Mouse (Mus musculus) olfactory bulb, adult 2 months (tissue): ENCODE measurements around the gene Wdr72. TPM values are rescaled to one million over a fixed set of nuclear protein-coding genes. Genes with fewer than 3 reads are reported as not detected.

Experiments used
- H3K27ac ChIP-seq: fragments of 200-500 bp; 2 replicates; pipeline ENCODE4 v1.5.1; 2012; ENCODE audit warnings: low read depth, low read length; ENCODE audit not compliant: insufficient read depth
- H3K4me1 ChIP-seq: fragments of 200-500 bp; 2 replicates; pipeline ENCODE4 v1.6.1; 2012; ENCODE audit warnings: low read length; ENCODE audit not compliant: control insufficient read depth, insufficient read depth
- H3K4me3 ChIP-seq: fragments of 200-500 bp; 2 replicates; pipeline ENCODE4 v1.5.1; 2012; ENCODE audit warnings: mild to moderate bottlenecking, low read depth, low read length, moderate library complexity; ENCODE audit not compliant: insufficient read depth
- CTCF ChIP-seq: fragments of 200-500 bp; IDR thresholded peaks from 2 replicates; pipeline ENCODE4 v1.5.1; 2012; ENCODE audit warnings: low read depth, mild to moderate bottlenecking, low read length, moderate library complexity; ENCODE audit not compliant: insufficient read depth
- POLR2A ChIP-seq: fragments of 200-500 bp; IDR thresholded peaks from 2 replicates; pipeline ENCODE4 v1.6.1; 2012; ENCODE audit warnings: mild to moderate bottlenecking, low read depth, low read length, moderate library complexity; ENCODE audit not compliant: insufficient read depth
- WGBS: fragments of 180-500 bp; shearing (Covaris S2); methylation state at CpG from one replicate; pipeline ENCODE4 v1.1.7; 2018; 5-methylcytosine and 5-hydroxymethylcytosine counted together
- polyA plus RNA-seq: library from polyadenylated mRNA; stranded (reverse); fragments of >200 nt; gene quantifications from 2 replicates; pipeline ENCODE4 v1.2.4, GENCODE M21; 2012; ENCODE audit warnings: low replicate concordance; ENCODE audit not compliant: missing spikeins, insufficient read depth, insufficient read length

Gene Wdr72
- polyA plus RNA-seq, 1 experiment: not detected

DNA sequence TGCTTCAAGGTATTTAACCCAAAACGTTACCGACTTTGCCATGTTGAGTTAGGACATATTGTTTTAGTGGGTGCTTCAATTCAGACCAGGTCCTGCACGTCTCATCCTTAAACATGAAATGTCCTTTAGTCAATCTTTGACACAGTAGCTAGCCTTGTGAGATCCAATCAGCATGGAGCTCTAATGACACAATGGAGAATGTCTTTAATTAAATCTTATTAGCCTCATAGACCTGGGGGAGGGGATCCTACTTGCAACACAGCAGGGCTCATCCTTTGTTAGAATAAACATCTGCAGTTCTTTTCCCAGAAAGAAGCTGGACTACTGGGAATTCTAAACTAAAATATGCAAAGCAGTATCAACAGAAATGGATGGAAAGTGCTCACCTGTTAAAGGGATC is 171.9 kb downstream of the Wdr72 start:
- Histone ChIP-seq H3K4me1 (no peaks in the 10 kb centered on the region), H3K4me3 (no peak overlapping the region), H3K27ac (no peak overlapping the region)
- WGBS: 30% methylated on average over 3 of the region's 3 CpGs
- TF ChIP-seq POLR2A (no peak), CTCF (no peak)

DNA sequence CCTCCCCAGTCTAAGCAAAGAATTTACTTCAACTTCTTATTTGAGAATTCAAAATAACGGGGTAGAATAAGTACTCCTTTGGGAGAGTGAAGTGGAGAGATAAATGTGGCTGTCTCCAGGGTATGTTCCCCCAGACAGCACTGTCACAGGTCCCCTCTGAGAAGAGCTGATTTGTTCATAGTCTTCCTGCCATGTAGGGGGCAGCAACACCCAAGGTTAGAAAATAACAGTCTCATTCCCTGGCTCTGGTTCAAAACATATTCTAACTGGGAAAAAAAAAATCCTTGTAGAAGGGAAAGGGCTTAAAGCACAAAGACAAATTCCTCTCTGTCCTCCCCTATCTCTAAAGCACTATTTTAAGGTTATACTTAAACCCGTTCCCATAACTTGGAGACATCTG is 176.1 kb downstream of the Wdr72 start:
- TF ChIP-seq POLR2A: no peak
- no peak for TF ChIP-seq CTCF
- no peak overlapping the region for H3K27ac ChIP-seq
- no peak overlapping the region for H3K4me3 ChIP-seq
- 54% methylated on average over 2 of the region's 2 CpGs for WGBS
- H3K4me1 ChIP-seq: no peaks in the 10 kb centered on the region

DNA sequence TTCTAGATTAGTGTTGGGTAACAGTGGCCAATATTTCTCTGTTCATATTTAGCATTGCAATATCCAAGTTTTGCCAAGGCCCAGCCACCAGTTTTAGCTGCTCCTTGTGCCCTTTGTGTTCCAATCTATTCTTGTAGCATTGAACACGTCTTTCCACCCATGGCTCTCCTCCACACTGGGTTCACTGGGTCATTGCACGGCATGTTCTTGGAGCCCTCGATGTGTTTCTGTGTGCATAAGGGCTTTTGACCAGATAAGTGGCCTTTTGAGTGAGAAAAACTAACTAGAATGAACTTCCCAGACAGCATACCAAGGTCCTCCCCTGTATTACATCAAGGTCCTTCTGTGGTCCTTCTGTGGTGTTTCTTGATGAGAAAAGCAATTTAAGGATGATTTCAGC is 184.3 kb downstream of the Wdr72 start:
- Histone ChIP-seq H3K27ac (no peak overlapping the region), H3K4me1 (no peaks in the 10 kb centered on the region), H3K4me3 (no peak overlapping the region)
- 80% methylated on average over 3 of the region's 3 CpGs for WGBS
- no peak for TF ChIP-seq POLR2A
- no peak for TF ChIP-seq CTCF

DNA sequence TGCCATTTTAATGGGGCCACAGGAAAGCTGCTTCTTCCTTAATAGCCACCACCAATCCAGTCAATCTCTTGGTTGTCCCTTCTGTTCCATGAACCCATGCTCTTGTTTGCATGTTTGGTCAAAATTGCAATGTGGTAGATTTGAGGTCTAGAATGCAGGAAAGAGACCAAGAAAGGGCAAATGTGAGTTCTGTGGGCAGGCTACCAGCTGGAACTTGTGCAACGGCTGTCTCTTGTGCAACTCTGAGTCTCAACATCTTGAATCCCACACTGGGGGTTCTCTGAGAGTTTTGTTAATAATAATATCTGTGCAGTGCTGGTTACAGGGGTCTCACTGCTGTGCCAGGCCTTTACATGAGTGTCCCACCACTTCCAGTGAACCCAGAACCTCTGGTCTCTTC is 208.6 kb downstream of the Wdr72 start:
- 95% methylated on average over 1 of the region's 1 CpGs for WGBS
- Histone ChIP-seq H3K4me3 (no peak overlapping the region), H3K27ac (no peak overlapping the region), H3K4me1 (no peaks in the 10 kb centered on the region)
- TF ChIP-seq POLR2A (no peak), CTCF (no peak)

DNA sequence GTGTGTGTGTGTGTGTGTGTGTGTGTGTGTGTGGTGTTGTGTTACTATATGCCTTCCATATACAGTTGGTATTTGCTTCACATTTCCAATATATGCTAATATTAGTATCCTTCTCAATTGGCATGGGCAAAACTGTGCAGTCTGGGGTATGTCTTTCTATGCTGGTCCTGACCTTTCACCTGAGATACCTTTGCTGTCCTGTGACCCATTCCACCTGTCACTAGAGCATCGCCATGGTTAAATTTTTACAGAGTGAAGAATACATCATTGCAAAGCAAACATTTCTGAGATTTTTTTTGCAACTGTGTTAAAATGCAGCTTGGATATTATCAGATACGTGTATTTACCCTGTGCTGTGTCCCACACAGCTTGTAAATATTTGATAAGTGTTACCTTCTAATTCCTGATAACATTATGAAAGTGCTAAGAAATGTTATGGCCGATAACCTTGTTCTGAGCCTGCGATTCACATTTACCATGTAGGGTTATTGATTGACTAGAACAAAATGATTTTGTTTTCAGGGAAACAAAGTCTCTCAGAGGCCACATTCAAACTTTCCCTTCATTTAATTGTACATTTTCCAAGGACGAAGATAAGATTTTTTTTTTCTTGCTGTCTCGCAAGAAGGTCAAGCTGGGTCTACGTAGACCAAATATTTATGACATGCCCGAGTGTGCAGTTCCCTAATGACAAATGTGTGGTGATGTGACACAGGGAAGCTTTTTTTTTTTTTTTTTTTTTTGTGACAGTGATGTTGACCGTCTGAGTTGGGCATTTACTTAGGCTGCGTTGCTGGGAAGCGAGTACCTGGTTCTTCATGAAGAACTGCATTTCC is 214.2 kb downstream of the Wdr72 start:
- no peaks in the 10 kb centered on the region for H3K4me1 ChIP-seq
- no peak overlapping the region for H3K27ac ChIP-seq
- no peak overlapping the region for H3K4me3 ChIP-seq
- WGBS: 72% methylated on average over 11 of the region's 11 CpGs
- TF ChIP-seq POLR2A: no peak
- TF ChIP-seq CTCF: no peak

DNA sequence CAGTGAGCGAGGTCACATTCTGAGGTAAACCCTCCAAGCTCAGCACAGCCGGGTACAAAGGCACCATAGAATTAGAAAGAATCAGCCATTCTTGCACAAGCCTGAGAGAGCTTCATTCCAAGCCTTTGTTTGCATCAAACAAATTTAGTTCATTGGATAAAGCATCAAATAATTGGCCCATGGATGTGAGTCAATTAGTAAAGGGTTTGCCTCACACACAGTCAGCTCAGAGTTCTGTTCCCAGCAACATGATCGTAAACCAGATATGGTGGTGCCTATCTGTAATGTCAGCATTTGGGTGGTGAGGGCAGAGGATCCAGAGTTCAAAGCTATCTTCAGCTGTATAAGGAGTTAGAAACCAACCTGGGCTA is 214.8 kb downstream of the Wdr72 start:
- 78% methylated on average over 3 of the region's 3 CpGs for WGBS
- Histone ChIP-seq H3K27ac (no peak overlapping the region), H3K4me3 (no peak overlapping the region), H3K4me1 (no peaks in the 10 kb centered on the region)
- TF ChIP-seq CTCF (no peak), POLR2A (no peak)

DNA sequence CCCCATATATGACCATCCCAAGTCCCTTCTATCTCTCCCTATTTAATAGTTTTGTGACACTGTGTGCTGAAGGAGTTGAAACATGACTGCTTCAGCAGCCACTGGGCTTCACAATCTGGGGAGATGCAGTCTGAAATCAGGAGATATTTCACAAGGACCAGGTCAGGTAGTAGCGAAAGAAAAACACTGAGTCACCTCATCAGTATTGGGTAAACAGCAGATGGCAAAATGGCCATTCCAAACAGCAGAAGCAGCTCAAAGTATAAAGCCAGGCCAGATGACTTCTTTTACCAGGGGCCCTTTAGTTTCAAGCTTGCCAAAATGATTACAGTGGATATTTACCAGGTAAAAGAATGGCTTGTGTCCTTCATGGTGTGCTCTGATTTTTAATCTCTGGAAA is 215.8 kb downstream of the Wdr72 start:
- TF ChIP-seq POLR2A: no peak
- no peak for TF ChIP-seq CTCF
- H3K27ac ChIP-seq: no peak overlapping the region
- no peaks in the 10 kb centered on the region for H3K4me1 ChIP-seq
- no peak overlapping the region for H3K4me3 ChIP-seq
- 97% methylated on average over 1 of the region's 1 CpGs for WGBS

DNA sequence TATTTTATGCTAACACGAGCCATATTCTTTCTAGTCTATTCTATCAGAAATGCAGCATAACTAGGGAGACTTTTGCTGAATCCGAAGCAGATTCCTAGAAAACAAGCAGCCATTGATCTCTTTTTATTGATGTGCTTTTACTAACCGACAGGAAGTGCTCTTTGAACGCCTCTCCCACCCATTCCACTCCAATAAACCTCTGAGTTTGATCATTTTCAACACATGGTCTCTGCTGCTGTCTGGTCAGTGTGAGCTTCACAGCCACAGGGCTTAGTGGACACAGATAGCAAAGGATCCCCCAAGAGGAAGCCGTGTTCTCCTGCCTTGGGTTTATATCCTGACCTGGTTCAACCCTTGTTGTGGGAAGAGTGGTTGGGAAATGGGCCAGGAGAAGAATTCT is 218.7 kb downstream of the Wdr72 start:
- WGBS: 88% methylated on average over 5 of the region's 5 CpGs
- Histone ChIP-seq H3K4me3 (no peak overlapping the region), H3K27ac (no peak overlapping the region), H3K4me1 (no peaks in the 10 kb centered on the region)
- TF ChIP-seq POLR2A: no peak
- TF ChIP-seq CTCF: no peak

DNA sequence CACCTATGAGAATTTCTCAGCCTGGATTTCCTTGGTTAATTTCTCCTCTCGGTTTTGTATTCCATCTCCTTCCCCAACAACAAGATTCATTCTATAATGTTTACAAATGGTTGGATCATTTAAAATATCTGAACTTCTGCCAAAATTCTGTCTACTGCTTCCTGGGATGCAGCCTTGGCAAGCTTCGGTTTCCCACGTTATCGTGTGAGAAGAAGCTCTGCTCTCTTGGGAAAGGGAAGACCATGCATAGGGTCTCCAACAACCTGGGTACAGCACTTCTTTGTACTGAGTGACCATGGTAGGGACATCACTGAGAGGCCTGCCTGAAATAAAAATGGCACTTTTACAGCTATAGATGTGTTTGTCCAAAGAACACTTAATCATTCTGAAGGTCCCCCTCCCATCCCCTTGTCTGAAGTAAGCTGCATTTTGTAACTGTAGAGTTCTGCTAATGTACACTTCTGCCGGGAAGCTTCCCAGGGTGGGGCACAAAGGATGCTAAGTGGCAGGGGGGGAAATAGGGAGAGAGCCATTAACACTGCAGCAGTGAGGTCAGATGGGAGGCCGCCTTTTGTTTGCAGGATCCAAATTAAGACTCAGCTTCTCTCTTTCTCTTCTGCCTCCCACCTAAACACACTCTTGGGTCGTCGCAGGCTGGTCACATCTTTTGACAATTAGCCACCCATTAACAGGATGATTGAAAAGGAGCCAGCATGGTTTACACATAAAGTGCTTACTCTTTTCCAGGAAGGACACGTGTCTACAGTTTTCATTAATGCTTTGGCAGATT is 220.7 kb downstream of the Wdr72 start:
- 29% methylated on average over 9 of the region's 9 CpGs for WGBS
- Histone ChIP-seq H3K4me1 (no peaks in the 10 kb centered on the region), H3K27ac (no peak overlapping the region), H3K4me3 (no peak overlapping the region)
- TF ChIP-seq POLR2A: no peak
- TF ChIP-seq CTCF: no peak
